Mouse (Mus musculus): ENCODE data around the gene Acot13.

- TF ChIP-seq POLR2A (IDR thresholded peaks at IDR 0.05; ENCODE audit: control insufficient read depth, low read depth, low read length) (no peak), CTCF (IDR thresholded peaks at IDR 0.05; ENCODE audit: control insufficient read depth, insufficient read depth, insufficient replicate concordance, low read depth, low read length) (no peak)
Measured at GRCm38 (mm10) chr13:24812521-24812920, 18.8 kb downstream of the Acot13 start.
